Mouse (Mus musculus) C2C12 (cell line): Measurements from ENCODE around the gene Tmem233. TPM values are rescaled to one million over a fixed set of nuclear protein-coding genes. Genes with fewer than 3 reads are reported as not detected.

Experiments
- H3K27me3 ChIP-seq: one replicate; pipeline ENCODE4 v1.6.1; 2011; ENCODE audit not compliant: control insufficient read depth, insufficient read depth, insufficient read length
- H3K36me3 ChIP-seq: one replicate; pipeline ENCODE4 v1.6.1; 2011; ENCODE audit not compliant: control insufficient read depth, insufficient read depth
- H3K4me3 ChIP-seq: one replicate; pipeline ENCODE4 v1.5.1; 2011; ENCODE audit warnings: mild to moderate bottlenecking, control low read depth; ENCODE audit not compliant: poor library complexity, insufficient read depth, severe bottlenecking
- H3K79me2 ChIP-seq: one replicate; pipeline ENCODE4 v1.6.1; 2011; ENCODE audit not compliant: control insufficient read depth, insufficient read depth
- H3K79me3 ChIP-seq: one replicate; pipeline ENCODE4 v1.6.1; 2011; ENCODE audit warnings: low read depth, control low read depth
- H3ac ChIP-seq: one replicate; pipeline ENCODE3; 2011; ENCODE audit warnings: low read depth; ENCODE audit not compliant: control insufficient read depth, insufficient read length
- CEBPB ChIP-seq: IDR thresholded peaks from one replicate; pipeline ENCODE4 v1.6.1; 2011; ENCODE audit warnings: low read depth, mild to moderate bottlenecking, control low read depth, moderate library complexity
- CTCF ChIP-seq: IDR thresholded peaks from one replicate; pipeline ENCODE4 v1.5.1; 2011; ENCODE audit not compliant: control insufficient read depth, insufficient read depth, insufficient read length
- FOSL1 ChIP-seq: IDR thresholded peaks from one replicate; pipeline ENCODE4 v1.8.0; 2011; ENCODE audit warnings: mild to moderate bottlenecking, low read length; ENCODE audit not compliant: poor library complexity, insufficient read depth, severe bottlenecking
- MAX ChIP-seq: IDR thresholded peaks from one replicate; pipeline ENCODE4 v1.6.1; 2011; ENCODE audit warnings: mild to moderate bottlenecking, control low read depth
- MYOD1 ChIP-seq: IDR thresholded peaks from one replicate; pipeline ENCODE4 v1.6.1; 2011; ENCODE audit warnings: low read depth; ENCODE audit not compliant: control insufficient read depth, insufficient read length
- MYOG ChIP-seq: IDR thresholded peaks from one replicate; pipeline ENCODE4 v1.6.1; 2011; ENCODE audit not compliant: control insufficient read depth, insufficient read length; ENCODE audit errors: extremely low read depth
- USF1 ChIP-seq: IDR thresholded peaks from one replicate; pipeline ENCODE4 v1.6.1; 2011; ENCODE audit warnings: low read depth, mild to moderate bottlenecking, control low read depth, moderate library complexity
- polyA plus RNA-seq: library from polyadenylated mRNA; unstranded; fragments of >200 nt; fragmentation: generic; extraction: Trizol; gene quantifications from one replicate; pipeline ENCODE4 v1.2.1, GENCODE M21; 2012; ENCODE audit warnings: missing spikeins

The Tmem233 gene
- polyA plus RNA-seq, 1 experiment, result not detected

- Histone ChIP-seq H3K36me3 (peaks cover 20% of the 10 kb centered on the region), H3K79me2 (no peaks in the 10 kb centered on the region), H3K79me3 (no peaks in the 10 kb centered on the region), H3K27me3 (no peaks in the 10 kb centered on the region), H3K4me3 (no peak overlapping the region), H3ac (no peak overlapping the region)
- TF ChIP-seq CEBPB (peak; percentile 96), MYOG (no peak), CTCF (no peak)
These were observed 73.8 kb downstream of the Tmem233 start for GRCm38 (mm10) chr5:116009091-116009851.

GRCm38 (mm10) chr5:116007723-116008122 is 75.3 kb downstream of the Tmem233 start:
- H3K79me2 ChIP-seq, result no peaks in the 10 kb centered on the region
- H3ac ChIP-seq, result no peak overlapping the region
- H3K4me3 ChIP-seq, result no peak overlapping the region
- H3K79me3 ChIP-seq, result no peaks in the 10 kb centered on the region
- TF ChIP-seq MYOD1 (no peak), FOSL1 (no peak), USF1 (no peak), CEBPB (no peak), MYOG (no peak), CTCF (no peak), MAX (no peak)
- H3K36me3 ChIP-seq, result peaks cover 10% of the 10 kb centered on the region
- H3K27me3 ChIP-seq, result no peaks in the 10 kb centered on the region

- Histone ChIP-seq H3K27me3 (no peaks in the 10 kb centered on the region), H3ac (no peak overlapping the region), H3K79me3 (no peaks in the 10 kb centered on the region), H3K36me3 (peaks cover 10% of the 10 kb centered on the region), H3K4me3 (no peak overlapping the region), H3K79me2 (no peaks in the 10 kb centered on the region)
- no peak for TF ChIP-seq USF1
- TF ChIP-seq MYOD1, result no peak
- no peak for TF ChIP-seq MAX
- no peak for TF ChIP-seq MYOG
- TF ChIP-seq CTCF, result no peak
- no peak for TF ChIP-seq CEBPB
- TF ChIP-seq FOSL1, result no peak
These were observed 76.5 kb downstream of the Tmem233 start for GRCm38 (mm10) chr5:116006324-116007099.

DNA sequence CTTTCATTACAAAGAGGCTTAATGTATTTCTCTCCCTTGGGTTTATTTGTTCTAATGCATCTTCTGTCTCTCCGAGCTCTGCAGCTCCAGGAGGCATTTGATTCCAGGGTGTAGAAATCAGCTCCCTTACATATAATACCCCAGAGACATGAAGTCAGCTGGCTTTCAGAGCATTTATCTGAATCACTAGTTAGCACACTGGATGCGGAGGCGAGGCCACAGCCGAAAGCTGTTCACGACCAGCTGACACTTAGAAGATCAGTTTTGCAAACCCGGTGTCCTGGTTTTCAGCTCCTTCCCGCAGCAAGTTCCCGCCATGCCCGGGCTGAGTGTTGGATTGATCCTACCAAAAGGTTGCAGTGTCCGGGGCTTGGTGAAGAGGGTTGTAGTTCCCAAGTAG is 78.8 kb downstream of the Tmem233 start:
- H3K79me2 ChIP-seq, result no peaks in the 10 kb centered on the region
- H3ac ChIP-seq, result no peak overlapping the region
- no peaks in the 10 kb centered on the region for H3K27me3 ChIP-seq
- no peaks in the 10 kb centered on the region for H3K79me3 ChIP-seq
- TF ChIP-seq USF1, result no peak
- peaks cover 26% of the 10 kb centered on the region for H3K36me3 ChIP-seq
- no peak overlapping the region for H3K4me3 ChIP-seq

- TF ChIP-seq CEBPB (no peak), FOSL1 (no peak), MYOD1 (no peak), MAX (no peak), MYOG (no peak), CTCF (no peak), USF1 (no peak)
- H3K79me2 ChIP-seq, result no peaks in the 10 kb centered on the region
- H3K4me3 ChIP-seq, result no peak overlapping the region
- peaks cover 29% of the 10 kb centered on the region for H3K36me3 ChIP-seq
- no peak overlapping the region for H3ac ChIP-seq
- H3K79me3 ChIP-seq, result no peaks in the 10 kb centered on the region
- no peaks in the 10 kb centered on the region for H3K27me3 ChIP-seq
These were observed 79.2 kb downstream of the Tmem233 start for GRCm38 (mm10) chr5:116003825-116004224.

DNA sequence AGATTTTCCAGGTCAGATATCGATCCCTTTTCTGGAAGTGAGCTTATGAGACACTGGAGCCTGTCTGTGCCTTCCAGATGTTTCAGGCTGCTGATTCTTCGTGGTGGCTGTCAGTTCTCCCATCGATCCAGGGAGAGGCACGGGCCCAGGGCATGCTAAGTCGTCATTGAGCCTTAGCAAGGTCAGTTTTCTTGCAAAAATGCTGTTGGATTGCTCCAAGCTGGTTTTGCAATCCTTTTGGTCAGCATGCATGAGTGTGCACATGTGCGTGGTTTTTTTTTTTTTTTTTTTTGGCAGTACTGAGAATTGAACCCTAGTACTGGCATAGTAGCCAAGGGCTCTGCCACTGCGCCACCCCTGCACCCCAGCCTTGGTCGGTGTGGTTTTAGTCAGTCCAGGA is 79.9 kb downstream of the Tmem233 start:
- H3K27me3 ChIP-seq, result no peaks in the 10 kb centered on the region
- TF ChIP-seq CEBPB (no peak), MAX (no peak), FOSL1 (no peak)
- peaks cover 27% of the 10 kb centered on the region for H3K36me3 ChIP-seq
- no peak overlapping the region for H3K4me3 ChIP-seq
- no peaks in the 10 kb centered on the region for H3K79me2 ChIP-seq
- H3K79me3 ChIP-seq, result no peaks in the 10 kb centered on the region
- no peak overlapping the region for H3ac ChIP-seq
